Mouse (Mus musculus): ENCODE results near the gene Loxl1.

DNA sequence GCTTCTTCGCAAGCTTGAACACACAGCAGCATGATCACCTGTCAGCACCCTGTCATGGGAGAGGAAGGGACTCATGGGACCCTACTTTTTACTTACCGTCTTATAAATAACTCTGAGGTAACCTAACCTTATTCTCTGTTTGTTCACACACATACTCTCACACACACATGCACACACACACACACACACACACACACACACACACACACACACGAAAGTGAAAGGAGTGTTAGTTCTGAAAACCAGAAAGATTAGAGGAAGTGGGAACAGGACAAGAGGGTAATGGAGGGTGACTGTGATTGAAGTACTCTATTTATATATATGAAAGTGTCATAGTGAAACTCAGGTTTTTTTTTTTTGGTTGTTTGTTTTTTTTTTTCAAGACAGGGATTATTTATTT is 41.9 kb downstream of the Loxl1 start:
- TF ChIP-seq CTCF (IDR thresholded peaks at IDR 0.05; ENCODE audit: low read depth), result no peak
- TF ChIP-seq EP300 (IDR thresholded peaks at IDR 0.05; ENCODE audit: low read depth), result no peak
